Mouse (Mus musculus) heart, postnatal 36 days (tissue): ENCODE results near the gene Ptprj. TPM values are rescaled to one million over a fixed set of nuclear protein-coding genes. Genes with fewer than 3 reads are reported as not detected.

ENCODE experiments used
- DNase-seq, 2 experiments: peaks; one replicate each; pipeline ENCODE4 v3.0.0; 2021 to 2022
- intact Hi-C: fragments of 180-260 bp; cut with DNase I; formaldehyde crosslinking; loops from one replicate; pipeline ENCODE4 v1.15.1; 2025
- total RNA-seq, 2 experiments: library from RNA; stranded (reverse); gene quantifications; 2 replicates each; pipeline ENCODE4 v1.2.3; 2021

Ptprj gene
- total RNA-seq, 2 experiments from 2014 or later, result 8.3 to 10.5 TPM

DNA sequence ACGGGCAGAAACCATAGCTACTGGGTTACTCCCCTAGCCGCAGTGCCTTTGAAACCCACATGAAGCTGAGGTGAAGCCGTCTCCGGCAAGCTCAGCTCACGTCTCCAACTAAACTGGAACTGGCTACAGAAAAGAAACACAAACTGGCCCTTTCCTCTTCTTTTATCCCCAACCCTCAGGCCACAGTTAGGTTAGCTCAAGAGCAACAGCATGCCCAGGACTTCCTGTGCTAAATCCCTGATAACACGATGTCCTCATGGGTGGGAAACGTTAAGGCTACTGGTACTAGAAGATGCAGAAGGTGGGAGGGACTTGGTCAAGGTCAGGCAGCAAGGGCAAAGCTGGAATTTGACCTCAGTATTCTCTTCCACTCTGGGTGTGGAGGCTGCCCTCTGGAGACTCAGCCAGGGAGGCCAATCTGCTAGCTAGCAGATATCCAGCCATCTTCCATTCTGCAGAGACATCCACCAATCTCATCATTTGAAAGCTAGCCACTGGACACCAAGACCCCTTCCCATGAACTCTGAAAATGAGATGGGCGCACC lies 18.2 kb downstream of the Ptprj start:
- intact Hi-C loops, result no loop called here

DNA sequence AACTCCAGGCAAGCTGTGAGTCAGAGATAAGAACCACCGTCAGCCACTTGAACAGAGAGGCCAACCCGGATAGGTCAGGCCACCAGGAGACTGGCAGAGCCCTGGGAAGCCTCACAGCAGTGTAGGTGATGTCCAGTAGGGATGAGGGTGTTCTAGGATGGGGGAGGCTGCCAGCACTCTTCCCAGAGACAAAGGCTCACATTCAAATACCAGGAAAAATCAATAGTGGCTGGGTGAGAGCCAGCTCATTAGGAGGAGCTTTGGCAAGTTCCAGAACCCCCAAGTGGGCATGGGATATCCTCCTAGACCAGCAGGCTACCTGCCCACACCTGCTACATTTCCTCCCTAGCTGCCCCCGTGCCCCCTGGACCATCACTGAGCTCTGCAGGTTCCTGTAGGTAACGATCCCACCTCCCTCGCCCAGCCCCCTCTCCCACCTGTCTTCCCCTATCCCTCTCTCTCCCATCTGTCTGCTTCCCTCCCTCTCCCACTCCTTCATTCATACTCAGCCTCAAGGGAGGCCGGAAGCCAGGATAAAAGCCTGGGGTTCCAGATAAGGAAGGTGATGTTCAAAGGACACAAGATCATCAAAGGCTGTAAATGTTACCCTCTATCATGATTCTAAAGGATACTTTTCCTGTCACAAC lies 20.1 kb downstream of the Ptprj start:
- no peak for DNase-seq
- intact Hi-C loops, result no loop called here

More for the DNA sequence above, 18.2 kb downstream of the Ptprj start:
- DNase-seq, result no peak

DNA sequence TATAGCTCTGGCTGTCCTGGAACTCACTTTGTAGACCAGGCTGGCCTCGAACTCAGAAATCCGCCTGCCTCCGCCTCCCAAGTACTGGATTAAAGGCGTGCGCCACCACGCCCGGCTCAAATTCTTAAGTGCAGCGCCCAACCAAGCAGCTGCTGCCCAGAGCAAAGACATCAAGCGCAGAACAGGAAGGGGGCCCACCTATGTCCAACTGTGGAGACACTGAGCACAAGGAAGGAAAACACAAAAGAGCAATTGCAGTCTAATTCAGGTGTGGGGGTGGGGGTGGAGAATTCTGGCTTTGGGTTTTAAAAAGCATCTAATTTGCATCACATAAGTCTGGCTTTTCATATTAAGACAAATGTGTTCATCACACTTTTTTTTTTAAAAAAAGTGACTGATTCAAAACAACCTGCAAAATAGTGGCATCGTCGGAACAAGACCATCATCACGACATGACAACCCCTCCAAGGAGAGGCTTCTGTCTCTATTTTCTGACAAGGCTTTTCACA lies 20.7 kb downstream of the Ptprj start:
- no peak for DNase-seq
- intact Hi-C loops, result no loop called here

GRCm38 (mm10) chr2:90559015-90559687 lies 21.3 kb downstream of the Ptprj start:
- intact Hi-C loops, result no loop called here
- DNase-seq, result no peak

- no peak for DNase-seq
- intact Hi-C loops, result no loop called here
Measured at GRCm38 (mm10) chr2:90558361-90558760, 22.1 kb downstream of the Ptprj start.

DNA sequence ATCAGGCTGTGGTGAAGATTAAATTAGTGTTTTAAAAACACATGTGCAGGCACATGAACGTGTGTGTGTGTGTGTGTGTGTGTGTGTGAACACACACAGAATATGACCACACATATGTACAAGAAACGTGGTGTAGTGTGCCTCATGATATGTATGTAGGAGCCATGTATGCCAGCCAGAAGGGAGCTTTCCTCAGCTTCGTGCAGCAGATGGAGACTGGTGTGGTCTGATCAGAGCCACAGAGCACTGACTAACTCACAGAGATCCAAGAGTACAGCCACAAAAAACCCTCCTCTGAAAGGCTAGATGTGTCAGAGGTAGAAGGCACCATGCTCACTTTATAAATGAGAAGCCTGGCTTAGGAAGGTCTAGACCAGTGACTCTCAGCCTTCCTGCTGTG lies 22.5 kb downstream of the Ptprj start:
- intact Hi-C loops, result no loop called here
- no peak for DNase-seq

GRCm38 (mm10) chr2:90555744-90556143 lies 24.7 kb downstream of the Ptprj start:
- intact Hi-C loops, result no loop called here
- no peak for DNase-seq

GRCm38 (mm10) chr2:90554806-90555205 lies 25.6 kb downstream of the Ptprj start:
- DNase-seq, result no peak
- intact Hi-C loops, result no loop called here

DNA sequence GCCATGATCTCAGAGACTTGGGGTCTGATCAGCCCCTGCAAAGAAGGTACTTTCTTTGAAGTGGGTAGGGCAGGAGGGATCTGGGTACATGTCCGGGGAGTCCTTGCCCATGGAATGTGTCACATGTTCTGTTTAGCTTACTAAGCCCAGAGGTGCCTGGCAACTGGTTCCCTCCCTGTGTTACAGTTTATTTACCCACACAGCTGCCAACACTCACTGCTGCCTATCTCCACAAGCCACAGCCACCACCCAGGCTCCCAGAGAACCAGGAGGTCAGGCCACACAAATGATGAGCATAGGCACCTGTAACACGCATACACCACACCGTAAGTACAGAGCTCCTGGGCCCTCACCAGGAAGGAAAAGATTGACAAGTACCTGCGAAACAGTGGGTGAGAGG lies 26.6 kb downstream of the Ptprj start:
- no peak for DNase-seq
- intact Hi-C loops, result no loop called here

DNA sequence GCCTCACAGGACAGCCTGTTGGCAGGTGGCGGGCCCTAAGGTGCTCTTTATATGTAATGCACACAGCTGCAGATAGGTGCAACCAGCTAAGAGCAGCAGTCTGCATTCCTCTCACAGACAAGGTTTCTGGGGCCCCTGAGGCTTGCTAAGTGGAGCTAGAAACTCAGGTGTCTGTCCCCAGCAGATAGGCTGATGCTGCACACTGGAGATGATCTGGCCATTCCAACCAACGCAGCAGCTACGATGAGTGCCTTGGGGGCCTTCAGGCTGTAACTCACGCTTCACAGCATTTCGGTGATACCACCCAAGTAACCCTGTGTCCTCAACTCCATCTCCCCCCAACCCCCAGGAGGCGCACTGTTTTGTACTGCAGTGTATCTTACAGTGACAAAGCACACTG lies 29.8 kb downstream of the Ptprj start:
- DNase-seq, result no peak
- intact Hi-C loops, result no loop called here

GRCm38 (mm10) chr2:90548541-90548940 lies 31.9 kb downstream of the Ptprj start:
- intact Hi-C loops, result no loop called here

GRCm38 (mm10) chr2:90547144-90547609 lies 33.3 kb downstream of the Ptprj start:
- intact Hi-C loops, result no loop called here
- no peak for DNase-seq

More at GRCm38 (mm10) chr2:90548541-90548940, 31.9 kb downstream of the Ptprj start:
- no peak for DNase-seq

DNA sequence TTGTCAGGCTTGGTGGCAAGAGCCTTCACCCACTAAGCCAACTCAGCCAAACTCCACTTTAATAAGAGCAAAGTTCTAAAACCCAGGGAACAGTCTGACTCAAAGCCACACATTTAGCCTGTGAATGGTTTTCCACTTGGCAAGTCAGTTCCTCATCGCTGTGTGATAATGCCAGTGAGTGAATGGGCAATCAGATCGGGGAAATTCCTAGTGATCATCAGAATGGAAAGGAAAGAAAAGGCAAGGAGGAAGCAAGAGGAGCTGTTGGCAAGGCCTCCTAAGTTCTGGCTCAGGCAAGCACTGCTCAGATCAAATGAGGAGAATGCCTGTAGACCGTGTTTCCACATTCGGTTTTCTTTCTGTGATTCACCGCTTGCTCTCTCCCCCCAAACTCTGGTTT lies 35.2 kb downstream of the Ptprj start:
- DNase-seq, result no peak
- intact Hi-C loops, result no loop called here

GRCm38 (mm10) chr2:90543989-90544388 lies 36.5 kb downstream of the Ptprj start:
- intact Hi-C loops, result no loop called here
- DNase-seq, result no peak

- intact Hi-C loops, result no loop called here
- DNase-seq, result no peak
Measured at GRCm38 (mm10) chr2:90543106-90543702, 37.2 kb downstream of the Ptprj start.

GRCm38 (mm10) chr2:90542656-90543055 lies 37.8 kb downstream of the Ptprj start:
- DNase-seq, result no peak
- intact Hi-C loops, result no loop called here

DNA sequence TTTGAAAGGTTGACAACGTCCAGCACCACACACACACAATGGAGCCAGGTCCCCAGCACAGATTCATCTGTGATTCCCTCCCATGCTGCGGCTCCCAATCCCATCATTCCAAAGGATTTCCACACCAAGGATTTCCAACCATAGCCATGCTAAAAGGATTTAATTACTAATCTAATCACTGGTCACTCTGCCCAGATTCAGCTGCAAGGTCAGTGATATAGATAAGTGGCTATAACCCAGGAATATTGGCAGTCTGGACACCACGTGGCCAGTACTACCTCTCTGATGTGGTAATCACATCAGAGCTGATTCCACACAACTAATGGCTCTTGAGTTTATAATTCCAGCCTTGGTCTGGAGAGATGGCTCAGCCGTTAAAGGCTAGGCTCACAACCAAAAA lies 41.2 kb downstream of the Ptprj start:
- DNase-seq, result no peak
- intact Hi-C loops, result no loop called here

DNA sequence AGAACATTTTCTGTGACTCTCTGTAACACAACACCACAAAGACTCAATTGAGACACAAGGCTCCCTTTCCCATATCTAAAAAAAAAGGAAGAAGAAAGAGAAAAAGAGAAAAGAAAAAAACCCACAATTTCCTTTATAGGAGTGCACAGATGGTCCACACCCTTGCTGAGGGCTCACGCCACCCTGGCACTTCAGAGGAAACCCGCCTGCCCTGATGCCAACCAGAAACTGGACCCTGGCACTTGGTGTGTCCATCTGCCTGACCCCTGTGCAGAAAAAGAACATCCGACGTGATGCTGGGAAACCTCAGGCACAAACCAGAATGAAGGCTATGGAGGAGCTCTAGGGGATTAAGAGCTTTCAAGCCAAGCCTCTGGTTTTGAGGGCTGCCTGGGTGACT lies 43.2 kb downstream of the Ptprj start:
- intact Hi-C loops, result no loop called here
- DNase-seq, result no peak

- intact Hi-C loops, result no loop called here
- no peak for DNase-seq
Measured at GRCm38 (mm10) chr2:90536555-90536954, 43.9 kb downstream of the Ptprj start.

GRCm38 (mm10) chr2:90534751-90535150 lies 45.7 kb downstream of the Ptprj start:
- DNase-seq, result no peak
- intact Hi-C loops, result no loop called here

- no peak for DNase-seq
- intact Hi-C loops, result no loop called here
Measured at GRCm38 (mm10) chr2:90533944-90534343, 46.5 kb downstream of the Ptprj start.
